Mouse (Mus musculus) lung, adult 2 months (tissue): ENCODE data around the gene Mcrip1.

Experiments
- CTCF ChIP-seq: fragments of 200-500 bp; IDR thresholded peaks from 2 replicates; pipeline ENCODE4 v1.5.1; 2011; ENCODE audit warnings: mild to moderate bottlenecking, low read length, control low read depth; ENCODE audit not compliant: insufficient read depth
- POLR2A ChIP-seq: fragments of 200-500 bp; IDR thresholded peaks from 2 replicates; pipeline ENCODE4 v1.6.1; 2011; ENCODE audit warnings: low read depth, mild to moderate bottlenecking, control low read depth, low read length, borderline replicate concordance; ENCODE audit errors: extremely low read depth

- TF ChIP-seq POLR2A (no peak), CTCF (no peak)
Observed at GRCm38 (mm10) chr11:120577211-120578023, 27.9 kb upstream of the Mcrip1 start.
